Mouse (Mus musculus) lung, adult 2 months (tissue): Measurements from ENCODE around the gene Hoxc10.

Experiments used
- CTCF ChIP-seq: fragments of 200-500 bp; IDR thresholded peaks from 2 replicates; pipeline ENCODE4 v1.5.1; 2011; ENCODE audit warnings: mild to moderate bottlenecking, low read length, control low read depth; ENCODE audit not compliant: insufficient read depth
- POLR2A ChIP-seq: fragments of 200-500 bp; IDR thresholded peaks from 2 replicates; pipeline ENCODE4 v1.6.1; 2011; ENCODE audit warnings: low read depth, mild to moderate bottlenecking, control low read depth, low read length, borderline replicate concordance; ENCODE audit errors: extremely low read depth

DNA sequence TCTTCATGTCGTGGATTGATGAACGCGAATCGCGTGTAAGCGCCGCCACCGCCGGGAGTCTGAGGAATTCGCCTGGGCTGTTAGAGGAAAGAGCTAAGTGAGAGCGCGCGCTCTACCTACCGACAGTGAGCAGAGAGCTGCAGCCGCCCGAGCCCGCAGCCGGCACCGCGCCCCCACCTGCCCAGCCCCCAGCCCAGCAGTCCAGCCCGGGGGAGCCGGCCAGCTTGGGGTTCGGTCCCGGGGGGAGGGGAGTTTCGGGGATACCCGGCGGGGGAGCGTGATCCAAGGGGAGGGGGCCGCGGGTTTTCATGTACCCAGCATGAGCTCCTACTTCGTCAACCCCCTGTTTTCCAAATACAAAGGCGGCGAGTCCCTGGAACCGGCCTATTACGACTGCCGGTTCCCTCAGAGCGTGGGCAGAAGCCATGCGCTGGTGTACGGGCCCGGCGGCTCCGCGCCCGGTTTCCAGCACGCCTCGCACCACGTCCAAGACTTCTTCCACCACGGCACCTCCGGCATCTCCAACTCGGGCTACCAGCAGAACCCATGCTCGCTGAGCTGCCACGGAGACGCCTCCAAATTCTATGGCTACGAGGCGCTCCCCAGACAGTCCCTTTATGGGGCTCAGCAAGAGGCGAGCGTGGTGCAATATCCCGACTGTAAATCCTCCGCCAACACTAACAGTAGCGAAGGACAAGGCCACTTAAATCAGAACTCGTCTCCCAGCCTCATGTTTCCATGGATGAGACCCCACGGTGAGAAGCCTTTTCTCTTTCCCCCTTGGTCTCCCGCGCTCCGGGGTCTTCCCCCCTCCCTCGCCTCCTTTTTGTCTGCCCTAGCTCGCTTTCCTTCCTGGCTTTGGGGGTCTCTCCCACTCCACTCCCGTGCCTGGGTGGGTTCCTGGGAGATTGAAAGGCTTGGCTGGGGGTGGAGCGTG is 24.1 kb downstream of the Hoxc10 start, which contains the start of gene Hoxc8:
- no peak for TF ChIP-seq CTCF
- TF ChIP-seq POLR2A, result no peak
